Mouse (Mus musculus): ENCODE data around the gene B230118H07Rik. TPM values are rescaled to one million over a fixed set of nuclear protein-coding genes. Genes with fewer than 3 reads are reported as not detected.

B230118H07Rik gene
- polyA plus RNA-seq, 1 experiment from 2014 or later, result 58.8 TPM

DNA sequence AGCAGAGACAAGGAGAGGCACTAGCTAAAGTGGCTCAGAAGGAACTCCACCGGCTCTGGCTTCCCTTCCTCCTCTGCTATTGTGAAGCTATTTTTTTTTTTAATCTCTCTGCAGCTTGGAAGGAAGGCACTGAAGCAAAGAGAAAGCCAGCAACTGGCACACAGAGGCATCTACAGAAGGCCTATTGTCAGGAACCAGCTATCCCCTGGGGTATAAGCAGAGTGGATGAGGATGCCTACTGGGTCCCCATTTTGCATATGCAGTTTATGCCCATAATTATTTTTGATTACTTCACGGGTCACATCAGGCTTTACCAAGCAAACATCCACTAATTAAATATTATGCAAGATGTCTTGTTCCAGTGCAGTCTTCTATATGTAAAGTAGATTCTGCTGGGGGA is 115.6 kb downstream of the B230118H07Rik start:
- ATAC-seq (peak; percentile 44; the same call in 1 of the 2 replicates), DNase-seq (ENCODE audit: low spot score) (peak; percentile 33)
- Histone ChIP-seq H3K4me2 (ENCODE audit: low read length) (no peak overlapping the region), H3K4me1 (ENCODE audit: control insufficient read depth, insufficient read depth, low read length) (no peaks in the 10 kb centered on the region), H3K27me3 (replicated peaks; ENCODE audit: control insufficient read depth, insufficient read depth, low read length) (no peaks in the 10 kb centered on the region), H3K4me3 (ENCODE audit: low read depth, low read length) (no peak overlapping the region), H3K36me3 (ENCODE audit: control insufficient read depth, insufficient read depth, low read length) (no peaks in the 10 kb centered on the region), H3K9me3 (replicated peaks; ENCODE audit: control insufficient read depth, low read length) (no peaks in the 10 kb centered on the region), H3K27ac (ENCODE audit: low read depth, low read length) (no peak overlapping the region), H3K9ac (ENCODE audit: low read length) (no peak overlapping the region)
- WGBS, result 15% methylated on average over 2 of the region's 2 CpGs

DNA sequence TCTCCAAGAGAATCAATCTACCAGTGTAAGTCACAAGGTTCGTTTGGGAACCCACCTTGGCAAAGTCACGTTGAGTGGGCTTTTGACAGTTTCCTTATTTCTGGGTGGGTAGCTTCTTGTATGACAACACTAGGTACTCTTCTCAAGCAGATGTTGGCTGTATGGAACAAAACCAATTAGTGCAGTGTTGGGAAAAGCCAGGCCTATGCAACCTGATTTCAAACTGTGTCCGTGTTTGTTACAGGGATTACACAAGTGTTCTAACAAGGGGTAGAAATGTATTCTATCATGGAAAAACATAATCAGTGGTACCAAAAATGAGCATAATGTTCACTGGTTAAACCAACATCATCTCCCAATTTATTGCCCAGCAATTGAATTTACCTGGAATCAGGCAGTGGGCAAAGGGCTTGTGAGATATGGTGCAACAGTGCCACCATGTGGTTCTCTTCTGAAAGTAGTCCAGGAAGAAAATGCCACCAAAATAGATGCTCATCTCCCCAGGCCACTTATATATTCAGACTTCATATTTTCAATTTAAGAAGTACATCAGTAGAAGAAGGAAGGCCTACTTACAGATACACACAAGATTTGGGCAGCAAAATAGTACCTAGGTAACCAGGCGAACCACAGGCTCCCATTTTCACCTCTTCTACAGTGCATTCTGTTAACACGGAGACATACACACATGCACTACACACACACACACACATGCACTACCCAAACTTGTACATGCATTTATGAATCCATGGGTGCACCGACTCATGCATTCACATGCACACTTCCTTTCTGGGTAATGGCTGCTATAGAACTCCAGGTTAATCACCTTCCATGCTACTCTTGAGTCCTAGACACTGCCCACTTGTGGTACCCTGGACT is 123.6 kb downstream of the B230118H07Rik start:
- H3K27me3 ChIP-seq (replicated peaks; ENCODE audit: control insufficient read depth, insufficient read depth, low read length), result no peaks in the 10 kb centered on the region
- H3K9me3 ChIP-seq (replicated peaks; ENCODE audit: control insufficient read depth, low read length), result no peaks in the 10 kb centered on the region
- ATAC-seq, result peak; percentile 65
- no peak overlapping the region for H3K4me3 ChIP-seq (ENCODE audit: low read depth, low read length)
- H3K27ac ChIP-seq (ENCODE audit: low read depth, low read length), result no peak overlapping the region
- DNase-seq (ENCODE audit: low spot score), result peak; percentile 86
- no peaks in the 10 kb centered on the region for H3K36me3 ChIP-seq (ENCODE audit: control insufficient read depth, insufficient read depth, low read length)
- no peak overlapping the region for H3K4me2 ChIP-seq (ENCODE audit: low read length)
- no peak overlapping the region for H3K9ac ChIP-seq (ENCODE audit: low read length)
- H3K4me1 ChIP-seq (ENCODE audit: control insufficient read depth, insufficient read depth, low read length), result no peaks in the 10 kb centered on the region
- 66% methylated on average over 6 of the region's 6 CpGs for WGBS

DNA sequence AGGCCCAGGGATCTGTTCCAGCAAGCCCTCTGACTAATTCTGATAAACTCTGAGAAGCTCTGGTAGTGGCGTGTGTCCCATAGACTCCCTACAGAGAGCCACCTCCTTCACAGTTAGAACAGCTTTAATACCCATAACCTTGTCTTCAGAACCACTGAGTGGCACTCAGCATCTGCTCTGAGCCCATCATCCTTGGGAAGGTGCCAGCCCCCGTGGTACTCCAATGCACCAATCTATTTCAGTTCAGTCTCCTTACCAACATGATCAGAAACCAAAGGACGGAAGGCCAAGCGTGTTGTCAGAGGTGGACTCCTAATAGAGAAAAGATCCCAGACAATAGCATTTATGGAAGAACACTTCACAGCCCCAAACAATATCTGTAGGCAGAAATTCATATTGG is 124.2 kb downstream of the B230118H07Rik start:
- no peaks in the 10 kb centered on the region for H3K9me3 ChIP-seq (replicated peaks; ENCODE audit: control insufficient read depth, low read length)
- H3K9ac ChIP-seq (ENCODE audit: low read length), result no peak overlapping the region
- ATAC-seq, result no peak
- H3K4me1 ChIP-seq (ENCODE audit: control insufficient read depth, insufficient read depth, low read length), result no peaks in the 10 kb centered on the region
- H3K4me3 ChIP-seq (ENCODE audit: low read depth, low read length), result no peak overlapping the region
- no peak overlapping the region for H3K27ac ChIP-seq (ENCODE audit: low read depth, low read length)
- no peaks in the 10 kb centered on the region for H3K36me3 ChIP-seq (ENCODE audit: control insufficient read depth, insufficient read depth, low read length)
- DNase-seq (ENCODE audit: low spot score), result no peak
- H3K27me3 ChIP-seq (replicated peaks; ENCODE audit: control insufficient read depth, insufficient read depth, low read length), result no peaks in the 10 kb centered on the region
- WGBS, result 88% methylated on average over 4 of the region's 4 CpGs
- H3K4me2 ChIP-seq (ENCODE audit: low read length), result no peak overlapping the region

DNA sequence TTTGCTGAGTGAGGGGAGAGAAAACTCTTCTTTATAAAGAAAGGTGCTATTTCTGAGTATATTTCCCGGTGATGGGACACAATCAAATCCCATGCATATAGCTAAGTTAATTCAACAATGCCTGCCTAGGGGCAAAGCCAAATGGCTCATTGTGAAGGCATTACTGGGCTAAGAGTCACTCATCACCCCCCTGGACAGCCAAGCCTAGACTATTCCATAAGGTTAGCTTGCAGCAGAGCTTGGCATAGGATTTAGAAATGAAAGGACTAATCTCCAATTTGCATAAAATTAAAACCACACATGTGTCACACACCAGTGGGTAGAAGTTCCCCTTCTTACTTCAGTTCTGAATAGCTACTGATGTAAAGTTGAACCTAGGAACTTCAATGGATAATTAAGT is 128.8 kb downstream of the B230118H07Rik start:
- Histone ChIP-seq H3K4me2 (ENCODE audit: low read length) (no peak overlapping the region), H3K4me3 (ENCODE audit: low read depth, low read length) (no peak overlapping the region), H3K9ac (ENCODE audit: low read length) (no peak overlapping the region), H3K36me3 (ENCODE audit: control insufficient read depth, insufficient read depth, low read length) (no peaks in the 10 kb centered on the region), H3K27ac (ENCODE audit: low read depth, low read length) (no peak overlapping the region), H3K27me3 (replicated peaks; ENCODE audit: control insufficient read depth, insufficient read depth, low read length) (no peaks in the 10 kb centered on the region), H3K4me1 (ENCODE audit: control insufficient read depth, insufficient read depth, low read length) (no peaks in the 10 kb centered on the region), H3K9me3 (replicated peaks; ENCODE audit: control insufficient read depth, low read length) (no peaks in the 10 kb centered on the region)
- peak; percentile 37; the same call in 1 of the 2 replicates for ATAC-seq
- 15% methylated on average over 1 of the region's 1 CpGs for WGBS
- DNase-seq (ENCODE audit: low spot score), result no peak

DNA sequence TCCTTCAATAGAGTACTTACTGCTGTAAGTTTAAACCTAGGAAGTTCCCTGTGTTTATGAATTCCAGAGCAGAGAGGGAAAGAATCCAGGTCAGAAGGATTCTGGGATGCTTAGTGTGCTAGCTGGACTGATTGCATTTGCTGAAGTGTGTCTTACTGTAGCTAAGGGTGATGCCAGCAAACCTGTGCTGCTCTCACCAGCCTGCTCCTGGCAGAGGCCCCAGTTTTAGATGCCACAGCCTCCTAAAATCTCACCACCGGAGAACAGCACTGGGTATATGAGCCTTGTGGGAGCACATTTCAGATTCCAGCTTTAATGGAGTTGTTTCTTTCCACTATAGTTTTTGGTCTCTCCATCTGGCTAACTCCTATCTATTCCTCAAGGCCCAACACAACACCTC is 129.4 kb downstream of the B230118H07Rik start:
- Histone ChIP-seq H3K9me3 (replicated peaks; ENCODE audit: control insufficient read depth, low read length) (no peaks in the 10 kb centered on the region), H3K9ac (ENCODE audit: low read length) (no peak overlapping the region), H3K4me2 (ENCODE audit: low read length) (no peak overlapping the region), H3K4me3 (ENCODE audit: low read depth, low read length) (no peak overlapping the region), H3K27ac (ENCODE audit: low read depth, low read length) (no peak overlapping the region), H3K27me3 (replicated peaks; ENCODE audit: control insufficient read depth, insufficient read depth, low read length) (no peaks in the 10 kb centered on the region), H3K36me3 (ENCODE audit: control insufficient read depth, insufficient read depth, low read length) (no peaks in the 10 kb centered on the region), H3K4me1 (ENCODE audit: control insufficient read depth, insufficient read depth, low read length) (no peaks in the 10 kb centered on the region)
- 55% methylated on average over 1 of the region's 1 CpGs for WGBS
- DNase-seq (ENCODE audit: low spot score) (no peak), ATAC-seq (no peak)

Other genes starting within 250 kb of the B230118H07Rik start
- gene Rag2, start 24.8 kb downstream of the B230118H07Rik start, polyA plus RNA-seq (2014; fragmentation: Nextera tagmentation; extraction: Ambion mirVana), result 0.14 TPM in 1 of 2 replicates, not detected in the other
- gene Rag1, start within 50 bp of the B230118H07Rik start, polyA plus RNA-seq (2014; fragmentation: Nextera tagmentation; extraction: Ambion mirVana), result 0.07 and 0.13 TPM in 2 replicates
- 12.8 and 13.1 TPM in 2 replicates for gene Traf6, start 28.9 kb upstream of the B230118H07Rik start, polyA plus RNA-seq (2014; fragmentation: Nextera tagmentation; extraction: Ambion mirVana)
- 5.1 and 5.4 TPM in 2 replicates for gene Prr5l, start 233.5 kb upstream of the B230118H07Rik start, polyA plus RNA-seq (2014; fragmentation: Nextera tagmentation; extraction: Ambion mirVana)
- 111 and 118 TPM in 2 replicates for gene Commd9, start 236.7 kb upstream of the B230118H07Rik start, polyA plus RNA-seq (2014; fragmentation: Nextera tagmentation; extraction: Ambion mirVana)

All from forebrain, embryonic 14.5 days (tissue).